Mouse (Mus musculus): ENCODE data around the gene Rbm47. TPM values are rescaled to one million over a fixed set of nuclear protein-coding genes. Genes with fewer than 3 reads are reported as not detected.

The Rbm47 gene
- polyA plus RNA-seq, 1 experiment from 2014 or later = 8.9 TPM

DNA sequence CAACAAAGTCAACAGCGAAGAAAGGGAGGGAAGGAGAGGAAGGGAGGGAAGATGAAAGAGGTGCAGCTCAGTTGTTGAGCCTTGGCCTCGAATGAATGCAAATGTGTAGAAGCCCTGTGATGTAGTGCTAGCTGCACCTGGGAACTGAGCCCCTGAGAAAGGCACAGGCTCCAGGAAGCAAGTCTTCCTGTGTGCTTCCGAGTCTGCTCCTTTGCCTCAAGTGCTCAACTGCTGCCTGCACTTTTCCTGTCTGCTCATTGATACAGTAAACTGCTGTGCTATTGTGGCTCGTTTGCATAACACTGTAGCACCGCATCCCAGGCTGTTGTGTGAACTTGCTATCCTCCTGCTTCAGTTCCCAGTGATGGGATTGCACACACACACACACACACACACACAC is 19.4 kb downstream of the Rbm47 start:
- Histone ChIP-seq H3K27me3 (peaks cover 22% of the 10 kb centered on the region), H3K9ac (no peak overlapping the region)
- WGBS = 32% methylated on average over 5 of the region's 5 CpGs

GRCm38 (mm10) chr5:66151301-66152188 is 21.4 kb downstream of the Rbm47 start:
- Histone ChIP-seq H3K9ac (peak overlapping the region; percentile 31; the same call in 1 of the 2 replicates), H3K4me2 (peak overlapping the region; percentile 88), H3K9me3 (no peaks in the 10 kb centered on the region), H3K27ac (peak overlapping the region; percentile 87), H3K4me1 (peaks cover 12% of the 10 kb centered on the region), H3K36me3 (no peaks in the 10 kb centered on the region), H3K4me3 (peak overlapping the region; percentile 52), H3K27me3 (peaks cover 22% of the 10 kb centered on the region)
- WGBS = 15% methylated on average over 35 of the region's 37 CpGs
- no peak for ATAC-seq (ENCODE audit: insufficient number of reproducible peaks, low FRiP score, low TSS enrichment, low read depth)

More for the DNA sequence above, 19.4 kb downstream of the Rbm47 start:
- Histone ChIP-seq H3K9me3 (no peaks in the 10 kb centered on the region), H3K4me1 (peaks cover 12% of the 10 kb centered on the region), H3K27ac (no peak overlapping the region), H3K36me3 (no peaks in the 10 kb centered on the region), H3K4me2 (no peak overlapping the region), H3K4me3 (no peak overlapping the region)
- ATAC-seq (ENCODE audit: insufficient number of reproducible peaks, low FRiP score, low TSS enrichment, low read depth) = no peak

DNA sequence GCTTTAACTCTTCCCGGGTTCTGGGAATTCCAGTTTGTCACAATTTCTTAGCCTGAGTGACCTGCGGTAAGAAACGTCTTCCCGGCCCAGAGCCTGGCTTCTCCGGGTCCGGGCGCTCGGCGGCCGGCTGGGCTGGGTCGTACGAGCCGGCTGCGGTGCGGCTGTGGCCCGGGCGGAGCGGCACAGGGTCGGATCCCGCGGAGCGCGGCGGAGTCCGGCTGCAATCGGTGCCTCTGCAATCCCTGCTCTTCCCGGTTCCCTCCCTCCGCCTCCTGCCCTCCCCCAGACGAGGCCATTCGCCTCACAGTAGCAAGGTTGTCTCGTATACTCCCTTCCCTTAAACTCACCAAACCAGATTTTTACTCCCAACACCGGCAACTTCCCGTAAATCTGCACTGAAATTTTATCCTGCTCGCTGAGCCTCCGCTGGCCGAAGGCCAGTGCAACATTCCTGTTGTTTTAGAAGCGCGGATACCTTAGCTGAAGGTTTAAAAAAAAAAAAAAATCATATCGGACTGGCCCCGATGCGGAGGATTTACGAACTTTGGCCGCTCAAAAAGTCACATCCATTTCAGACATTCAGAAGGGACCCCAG is 22.1 kb downstream of the Rbm47 start:
- Histone ChIP-seq H3K9me3 (no peaks in the 10 kb centered on the region), H3K27ac (peak overlapping the region; percentile 87), H3K27me3 (peaks cover 22% of the 10 kb centered on the region), H3K4me3 (peak overlapping the region; percentile 52), H3K9ac (peak overlapping the region; percentile 55), H3K4me2 (peak overlapping the region; percentile 88), H3K36me3 (no peaks in the 10 kb centered on the region), H3K4me1 (peaks cover 12% of the 10 kb centered on the region)
- under 1% methylated on average over 43 of the region's 43 CpGs for WGBS
- ATAC-seq (ENCODE audit: insufficient number of reproducible peaks, low FRiP score, low TSS enrichment, low read depth) = no peak

GRCm38 (mm10) chr5:66150106-66150705 is 22.7 kb downstream of the Rbm47 start:
- H3K27ac ChIP-seq = peak overlapping the region; percentile 87
- 2% methylated on average over 18 of the region's 18 CpGs for WGBS

DNA sequence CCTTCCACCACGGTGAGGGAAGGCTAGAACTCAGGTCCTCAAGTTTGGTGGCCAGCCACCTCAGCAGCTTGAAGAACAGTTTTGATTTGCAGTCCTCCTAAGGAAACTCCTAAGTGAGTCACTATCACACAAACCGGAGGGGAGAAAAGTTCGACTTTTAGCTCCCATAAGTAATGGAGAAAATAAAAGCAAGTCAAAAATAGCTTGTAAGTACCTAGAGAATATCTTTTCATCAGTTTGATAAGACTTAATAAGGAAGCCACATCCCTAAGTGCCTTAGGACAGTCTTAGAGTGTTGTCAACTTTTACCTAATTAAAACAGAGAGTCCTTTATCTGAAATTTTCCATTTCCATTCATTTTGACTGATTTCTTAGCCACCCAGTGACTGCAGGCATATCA is 23.3 kb downstream of the Rbm47 start:
- no peak for ATAC-seq (ENCODE audit: insufficient number of reproducible peaks, low FRiP score, low TSS enrichment, low read depth)
- H3K36me3 ChIP-seq = no peaks in the 10 kb centered on the region
- H3K4me1 ChIP-seq = peaks cover 12% of the 10 kb centered on the region
- 0 out of 2 replicates have a peak overlapping the region, but pooled peaks have one; percentile 52 for H3K4me3 ChIP-seq
- H3K9me3 ChIP-seq = no peaks in the 10 kb centered on the region
- no peak overlapping the region for H3K9ac ChIP-seq
- WGBS = 34% methylated on average over 3 of the region's 3 CpGs
- H3K4me2 ChIP-seq = peak overlapping the region; percentile 88; the same call in 1 of the 2 replicates
- peaks cover 22% of the 10 kb centered on the region for H3K27me3 ChIP-seq
- no peak overlapping the region for H3K27ac ChIP-seq

More at GRCm38 (mm10) chr5:66150106-66150705, 22.7 kb downstream of the Rbm47 start:
- Histone ChIP-seq H3K9me3 (no peaks in the 10 kb centered on the region), H3K4me1 (peaks cover 12% of the 10 kb centered on the region), H3K4me2 (peak overlapping the region; percentile 88), H3K27me3 (peaks cover 22% of the 10 kb centered on the region), H3K4me3 (peak overlapping the region; percentile 52), H3K36me3 (no peaks in the 10 kb centered on the region), H3K9ac (peak overlapping the region; percentile 55; the same call in 1 of the 2 replicates)
- ATAC-seq (ENCODE audit: insufficient number of reproducible peaks, low FRiP score, low TSS enrichment, low read depth) = no peak

- Histone ChIP-seq H3K9ac (no peak overlapping the region), H3K4me2 (no peak overlapping the region), H3K4me3 (no peak overlapping the region), H3K4me1 (peaks cover 12% of the 10 kb centered on the region), H3K9me3 (no peaks in the 10 kb centered on the region), H3K27ac (no peak overlapping the region), H3K36me3 (no peaks in the 10 kb centered on the region), H3K27me3 (peaks cover 22% of the 10 kb centered on the region)
- 72% methylated on average over 2 of the region's 2 CpGs for WGBS
- no peak for ATAC-seq (ENCODE audit: insufficient number of reproducible peaks, low FRiP score, low TSS enrichment, low read depth)
These were observed 23.8 kb downstream of the Rbm47 start for GRCm38 (mm10) chr5:66149111-66149510.

DNA sequence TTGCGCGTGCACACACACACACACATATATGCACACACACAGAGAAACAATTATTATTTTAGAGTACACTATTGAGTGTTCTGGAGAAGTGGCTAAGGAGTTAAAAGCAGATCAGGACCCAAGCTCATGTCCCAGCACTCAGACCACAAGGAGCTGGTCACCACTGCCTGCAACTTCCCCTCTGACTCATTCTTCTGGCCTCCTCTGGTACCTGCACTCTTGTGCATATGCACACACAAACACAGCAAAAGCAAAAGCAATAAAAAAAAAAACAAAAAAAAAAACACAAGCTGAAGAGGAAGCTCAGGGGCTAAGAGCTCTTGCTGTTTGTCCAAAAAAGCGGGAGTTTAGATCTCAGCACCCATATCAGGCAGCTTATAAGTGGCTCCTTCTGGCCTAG is 25.6 kb downstream of the Rbm47 start:
- no peak overlapping the region for H3K27ac ChIP-seq
- H3K36me3 ChIP-seq = no peaks in the 10 kb centered on the region
- no peak for ATAC-seq (ENCODE audit: insufficient number of reproducible peaks, low FRiP score, low TSS enrichment, low read depth)
- no peak overlapping the region for H3K9ac ChIP-seq
- WGBS = 93% methylated on average over 3 of the region's 3 CpGs
- H3K4me2 ChIP-seq = no peak overlapping the region
- H3K4me3 ChIP-seq = no peak overlapping the region
- no peaks in the 10 kb centered on the region for H3K9me3 ChIP-seq
- peaks cover 21% of the 10 kb centered on the region for H3K27me3 ChIP-seq
- peaks cover 12% of the 10 kb centered on the region for H3K4me1 ChIP-seq

GRCm38 (mm10) chr5:66145583-66145982 is 27.3 kb downstream of the Rbm47 start:
- H3K27ac ChIP-seq = no peak overlapping the region
- no peaks in the 10 kb centered on the region for H3K36me3 ChIP-seq
- no peak for ATAC-seq (ENCODE audit: insufficient number of reproducible peaks, low FRiP score, low TSS enrichment, low read depth)
- H3K27me3 ChIP-seq = peaks cover 10% of the 10 kb centered on the region; the same call in 1 of the 2 replicates
- 72% methylated on average over 5 of the region's 5 CpGs for WGBS
- no peak overlapping the region for H3K4me3 ChIP-seq
- H3K4me1 ChIP-seq = 0 out of 2 replicates have a peak, but pooled peaks cover 3% of the 10 kb centered on the region
- no peak overlapping the region for H3K4me2 ChIP-seq
- H3K9ac ChIP-seq = no peak overlapping the region
- H3K9me3 ChIP-seq = no peaks in the 10 kb centered on the region

DNA sequence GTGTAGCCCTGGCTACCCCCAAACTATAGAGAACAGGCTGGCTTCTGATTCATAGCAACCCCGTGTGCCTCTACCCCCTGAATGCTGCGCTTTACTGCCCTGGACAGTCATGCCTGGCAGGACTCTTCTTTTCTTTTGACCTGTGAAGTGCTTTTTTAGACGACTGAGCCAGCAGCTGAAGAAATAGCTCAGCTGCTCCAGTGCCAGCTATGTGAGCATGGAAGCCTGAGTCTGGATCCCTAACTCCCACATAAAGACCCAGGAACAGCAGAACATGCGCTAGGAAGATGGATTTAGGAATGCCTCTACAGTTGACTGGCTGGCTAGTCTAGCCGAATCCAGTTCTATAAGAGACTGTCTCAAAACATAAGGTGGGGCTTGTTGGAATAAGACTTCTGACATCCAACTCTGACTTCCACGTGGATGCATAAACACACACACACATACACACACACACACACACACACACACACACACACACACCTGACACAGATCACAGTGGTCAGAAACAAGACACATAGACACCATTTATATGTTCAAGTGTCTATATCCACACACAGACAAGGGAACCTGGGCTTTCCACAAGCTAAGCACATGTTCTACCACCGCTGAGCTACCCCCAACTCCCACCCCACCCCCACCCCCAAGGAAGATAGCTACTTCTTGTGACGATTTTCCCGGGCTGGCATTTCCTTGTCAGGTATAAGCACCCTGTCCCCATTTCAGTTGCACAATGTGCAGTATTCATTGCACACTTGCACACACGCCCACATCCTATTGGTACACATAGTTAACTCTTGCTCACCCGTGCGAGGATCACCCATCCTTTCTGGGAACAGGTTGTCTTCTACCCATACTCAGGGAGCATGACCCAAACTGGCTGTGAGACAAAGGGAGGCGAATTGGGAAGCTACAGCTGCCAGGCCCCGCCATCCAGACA is 29.6 kb downstream of the Rbm47 start:
- no peaks in the 10 kb centered on the region for H3K9me3 ChIP-seq

GRCm38 (mm10) chr5:66141474-66141873 is 31.4 kb downstream of the Rbm47 start:
- H3K9me3 ChIP-seq = no peaks in the 10 kb centered on the region
- H3K36me3 ChIP-seq = no peaks in the 10 kb centered on the region
- H3K4me2 ChIP-seq = no peak overlapping the region
- H3K4me1 ChIP-seq = no peaks in the 10 kb centered on the region; the same call in 1 of the 2 replicates
- WGBS = 73% methylated on average over 4 of the region's 4 CpGs
- H3K27ac ChIP-seq = no peak overlapping the region
- no peak overlapping the region for H3K4me3 ChIP-seq
- ATAC-seq (ENCODE audit: insufficient number of reproducible peaks, low FRiP score, low TSS enrichment, low read depth) = no peak
- H3K27me3 ChIP-seq = no peaks in the 10 kb centered on the region
- H3K9ac ChIP-seq = no peak overlapping the region

More for the DNA sequence above, 29.6 kb downstream of the Rbm47 start:
- ATAC-seq (ENCODE audit: insufficient number of reproducible peaks, low FRiP score, low TSS enrichment, low read depth) = no peak
- Histone ChIP-seq H3K27ac (no peak overlapping the region), H3K4me3 (no peak overlapping the region), H3K36me3 (no peaks in the 10 kb centered on the region), H3K9ac (no peak overlapping the region), H3K27me3 (no peaks in the 10 kb centered on the region), H3K4me1 (no peaks in the 10 kb centered on the region; the same call in 1 of the 2 replicates), H3K4me2 (no peak overlapping the region)
- 83% methylated on average over 14 of the region's 14 CpGs for WGBS
